Mouse (Mus musculus) kidney, embryonic 16.5 days (tissue): Measurements from ENCODE around the gene Gad2. TPM values are rescaled to one million over a fixed set of nuclear protein-coding genes. Genes with fewer than 3 reads are reported as not detected.

ENCODE experiments used
- ATAC-seq: fragments of 200-750 bp; cut with Nextera tagmentation; 2 replicates; pipeline ENCODE4 v1.8.0; 2017; ENCODE audit warnings: moderate TSS enrichment; ENCODE audit not compliant: low FRiP score, low TSS enrichment
- H3K27ac ChIP-seq: fragments of 300-500 bp; sonication (generic); 2 replicates; pipeline ENCODE4 v1.5.1; 2014; ENCODE audit warnings: low read length
- H3K27me3 ChIP-seq: fragments of 300-500 bp; sonication (generic); 2 replicates; pipeline ENCODE4 v1.6.1; 2014; ENCODE audit warnings: low read length, control low read depth, mixed read lengths; ENCODE audit not compliant: insufficient read depth
- H3K36me3 ChIP-seq: fragments of 300-500 bp; sonication (generic); 2 replicates; pipeline ENCODE4 v1.6.1; 2014; ENCODE audit warnings: low read length, control low read depth, mixed read lengths; ENCODE audit not compliant: insufficient read depth
- H3K4me1 ChIP-seq: fragments of 300-500 bp; sonication (generic); 2 replicates; pipeline ENCODE4 v1.6.1; 2014; ENCODE audit warnings: low read length, control low read depth, mixed read lengths; ENCODE audit not compliant: insufficient read depth
- H3K4me2 ChIP-seq: fragments of 300-500 bp; sonication (generic); replicated peaks from 2 replicates; pipeline ENCODE4 v1.6.1; 2014; ENCODE audit warnings: low read depth, low read length
- H3K4me3 ChIP-seq: fragments of 300-500 bp; sonication (generic); 2 replicates; pipeline ENCODE4 v1.5.1; 2014; ENCODE audit warnings: mild to moderate bottlenecking, low read length
- H3K9ac ChIP-seq: fragments of 300-500 bp; sonication (generic); replicated peaks from 2 replicates; pipeline ENCODE4 v1.6.1; 2014; ENCODE audit warnings: low read length
- H3K9me3 ChIP-seq: fragments of 300-500 bp; sonication (generic); 2 replicates; pipeline ENCODE4 v1.6.1; 2016; ENCODE audit warnings: low read length, control low read depth
- WGBS: fragments of 180-500 bp; shearing (Covaris S2); extraction: QIAGEN DNeasy Blood & Tissue Kit; methylation state at CpG from one replicate; pipeline ENCODE4 v1.1.7; 2014; 5-methylcytosine and 5-hydroxymethylcytosine counted together
- polyA plus RNA-seq: library from polyadenylated mRNA; unstranded; fragments of >200 nt; fragmentation: Nextera tagmentation; extraction: Ambion mirVana; gene quantifications from 2 replicates; pipeline ENCODE4 v1.2.1, GENCODE M21; 2015

The Gad2 gene
- polyA plus RNA-seq, 1 experiment from 2014 or later = not detected

DNA sequence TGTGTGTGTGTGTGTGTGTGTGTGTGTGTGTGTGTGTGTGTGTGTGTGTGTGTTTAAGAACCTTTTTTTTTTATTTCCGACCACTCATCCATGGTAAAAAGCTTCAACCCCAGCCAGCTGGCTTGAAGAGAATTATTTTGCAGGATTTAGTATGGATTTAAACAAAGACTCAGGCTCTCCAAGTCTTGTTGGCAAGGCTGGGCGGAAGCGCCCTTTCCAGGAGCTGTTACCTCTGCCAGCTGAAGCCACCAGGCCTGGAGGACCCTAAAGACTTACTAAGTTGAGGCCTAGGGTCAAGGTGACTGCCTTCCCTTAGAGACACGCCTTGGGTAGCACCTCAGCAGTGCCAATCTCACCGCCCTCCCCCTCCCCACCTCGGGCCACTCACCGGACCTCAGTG lies 1.5 kb upstream of the Gad2 start:
- Histone ChIP-seq H3K4me2 (no peak overlapping the region), H3K9ac (no peak overlapping the region), H3K36me3 (no peaks in the 10 kb centered on the region), H3K4me3 (no peak overlapping the region), H3K27me3 (peaks cover 79% of the 10 kb centered on the region), H3K9me3 (no peaks in the 10 kb centered on the region), H3K4me1 (peaks cover 17% of the 10 kb centered on the region), H3K27ac (no peak overlapping the region)
- ATAC-seq = no peak
- WGBS = 5% methylated on average over 7 of the region's 7 CpGs

DNA sequence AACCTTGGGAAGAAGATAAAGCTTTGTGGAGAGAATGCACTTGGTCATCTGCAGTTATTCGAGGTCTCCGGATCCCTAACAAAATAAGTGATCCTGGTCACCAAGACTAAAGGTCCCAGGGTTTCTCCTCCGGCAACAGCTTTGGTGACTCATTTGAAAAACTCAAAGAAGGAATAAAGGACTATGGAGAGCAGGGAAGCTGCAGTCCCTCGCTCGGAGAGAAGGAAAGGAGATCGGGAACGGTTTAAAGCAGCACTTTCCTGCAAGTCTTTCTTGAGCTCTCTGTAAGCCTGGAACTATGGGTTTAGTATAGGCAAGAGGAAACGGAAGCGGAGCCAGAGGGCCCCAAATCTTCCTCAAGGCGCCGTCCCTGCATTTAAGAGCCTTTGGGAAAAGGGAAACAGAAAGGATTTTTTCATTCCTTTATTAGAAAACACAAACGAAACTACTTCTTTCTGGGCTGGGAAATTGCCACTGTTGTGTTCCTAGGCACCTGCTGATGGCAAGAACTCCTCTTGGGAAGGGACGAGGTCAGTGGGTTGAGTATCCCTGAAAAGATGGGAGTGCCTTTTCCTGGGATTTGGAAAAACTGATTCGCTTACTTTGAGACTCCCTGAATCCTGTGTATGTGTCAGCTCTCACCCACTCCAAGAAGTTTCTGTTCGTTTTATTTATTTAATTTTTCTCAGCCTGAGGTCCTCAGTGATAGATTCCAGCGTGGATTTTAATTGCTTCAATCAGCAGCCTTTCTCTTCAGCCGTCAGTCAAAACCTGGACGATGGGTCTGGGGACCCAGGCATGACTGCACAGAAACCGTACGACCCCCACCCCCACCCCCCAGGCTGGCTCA lies 802 bp upstream of the Gad2 start:
- Histone ChIP-seq H3K4me2 (peak overlapping the region; percentile 62; the same call in 1 of the 2 replicates), H3K27me3 (peaks cover 86% of the 10 kb centered on the region), H3K9me3 (no peaks in the 10 kb centered on the region), H3K27ac (no peak overlapping the region), H3K4me3 (peak overlapping the region; percentile 41; the same call in 1 of the 2 replicates), H3K9ac (no peak overlapping the region), H3K4me1 (peaks cover 17% of the 10 kb centered on the region), H3K36me3 (no peaks in the 10 kb centered on the region)
- no peak for ATAC-seq
- 2% methylated on average over 20 of the region's 20 CpGs for WGBS

DNA sequence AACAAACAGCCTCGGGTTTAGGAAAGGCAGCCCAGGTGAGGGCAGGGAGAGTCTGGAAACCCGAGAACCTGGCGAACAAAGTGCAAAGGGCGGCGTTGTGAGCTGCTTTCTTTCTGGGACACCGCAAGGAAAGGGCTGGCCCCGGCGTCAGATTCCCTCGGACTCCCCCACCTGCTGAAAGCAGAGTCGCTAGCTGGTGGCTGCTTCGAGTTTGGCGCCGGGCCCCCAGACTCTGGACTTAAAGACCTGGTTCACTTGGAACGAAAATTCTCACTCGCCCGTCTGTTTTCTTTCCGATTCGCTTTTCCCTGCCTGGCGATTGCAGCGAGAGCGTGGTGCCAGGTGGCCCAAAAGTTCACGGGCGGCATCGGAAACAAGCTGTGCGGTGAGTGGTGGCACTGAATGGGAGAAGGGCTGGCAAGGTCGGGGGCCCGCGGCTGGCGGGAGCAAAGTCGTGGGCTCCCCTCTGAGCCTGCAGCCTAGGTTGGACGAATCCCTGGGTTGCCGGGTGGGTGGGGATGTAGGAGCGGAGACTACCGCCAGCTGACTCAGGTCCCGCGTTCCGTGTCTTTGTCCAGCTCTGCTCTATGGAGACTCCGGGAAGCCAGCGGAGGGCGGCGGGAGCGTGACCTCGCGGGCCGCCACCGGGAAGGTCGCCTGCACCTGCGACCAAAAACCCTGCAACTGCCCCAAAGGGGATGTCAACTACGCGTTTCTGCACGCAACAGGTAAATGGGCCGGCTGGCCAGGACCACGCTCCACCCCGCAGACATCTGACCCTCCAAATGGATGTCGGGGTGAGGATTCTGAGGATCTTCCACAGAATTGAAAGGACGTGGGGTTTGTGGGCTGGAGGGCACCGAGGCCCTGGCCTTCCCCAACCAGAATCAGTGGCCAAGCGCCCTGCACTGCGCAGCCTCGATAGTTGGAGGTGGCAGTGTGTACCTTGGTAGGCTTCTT lies 1.4 kb downstream of the Gad2 start:
- Histone ChIP-seq H3K27ac (no peak overlapping the region), H3K9ac (no peak overlapping the region), H3K4me3 (peak overlapping the region; percentile 41), H3K36me3 (no peaks in the 10 kb centered on the region), H3K4me2 (peak overlapping the region; percentile 62), H3K27me3 (peaks cover 96% of the 10 kb centered on the region), H3K4me1 (peaks cover 17% of the 10 kb centered on the region), H3K9me3 (no peaks in the 10 kb centered on the region)
- peak; percentile 5; the same call in 1 of the 2 replicates for ATAC-seq
- under 1% methylated on average over 60 of the region's 60 CpGs for whole genome bisulfite sequencing

DNA sequence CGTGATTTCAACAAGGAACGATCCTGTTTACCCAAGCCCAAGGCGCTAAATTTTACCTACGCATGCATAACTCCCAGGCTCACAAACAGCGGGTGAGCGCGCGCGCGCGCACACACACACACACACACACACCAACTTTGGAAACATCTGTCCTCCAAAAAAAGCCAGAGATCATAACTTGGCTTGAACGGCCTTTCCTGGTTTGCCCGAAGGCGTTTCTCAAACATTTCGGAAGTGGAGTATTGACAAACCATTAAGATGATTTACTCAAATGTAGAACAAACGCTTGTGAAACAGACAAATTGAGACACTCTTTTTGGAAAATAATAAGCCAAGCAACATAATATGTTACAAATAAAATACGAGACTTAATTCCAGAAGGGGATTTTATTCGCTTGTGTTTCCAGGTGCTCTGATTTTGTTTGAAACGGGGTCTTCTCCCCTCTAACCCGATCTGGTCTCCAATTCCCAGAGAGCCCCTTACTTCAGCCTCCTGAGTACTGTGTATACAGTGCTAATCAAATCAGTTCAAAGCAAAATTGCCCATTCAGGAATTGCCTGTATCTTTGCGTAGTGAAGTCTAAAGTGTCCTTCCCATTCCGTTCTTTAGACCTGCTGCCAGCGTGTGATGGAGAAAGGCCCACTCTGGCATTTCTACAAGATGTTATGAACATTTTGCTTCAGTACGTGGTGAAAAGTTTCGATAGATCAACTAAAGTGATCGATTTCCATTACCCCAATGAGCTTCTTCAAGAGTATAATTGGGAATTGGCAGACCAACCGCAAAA lies 2.4 kb downstream of the Gad2 start:
- no peak for ATAC-seq
- Histone ChIP-seq H3K4me1 (peaks cover 17% of the 10 kb centered on the region), H3K9me3 (no peaks in the 10 kb centered on the region), H3K4me2 (0 out of 2 replicates have a peak overlapping the region, but pooled peaks have one; percentile 62), H3K27me3 (peaks cover 87% of the 10 kb centered on the region), H3K4me3 (no peak overlapping the region), H3K27ac (no peak overlapping the region), H3K9ac (no peak overlapping the region), H3K36me3 (no peaks in the 10 kb centered on the region)
- 4% methylated on average over 27 of the region's 27 CpGs for WGBS

DNA sequence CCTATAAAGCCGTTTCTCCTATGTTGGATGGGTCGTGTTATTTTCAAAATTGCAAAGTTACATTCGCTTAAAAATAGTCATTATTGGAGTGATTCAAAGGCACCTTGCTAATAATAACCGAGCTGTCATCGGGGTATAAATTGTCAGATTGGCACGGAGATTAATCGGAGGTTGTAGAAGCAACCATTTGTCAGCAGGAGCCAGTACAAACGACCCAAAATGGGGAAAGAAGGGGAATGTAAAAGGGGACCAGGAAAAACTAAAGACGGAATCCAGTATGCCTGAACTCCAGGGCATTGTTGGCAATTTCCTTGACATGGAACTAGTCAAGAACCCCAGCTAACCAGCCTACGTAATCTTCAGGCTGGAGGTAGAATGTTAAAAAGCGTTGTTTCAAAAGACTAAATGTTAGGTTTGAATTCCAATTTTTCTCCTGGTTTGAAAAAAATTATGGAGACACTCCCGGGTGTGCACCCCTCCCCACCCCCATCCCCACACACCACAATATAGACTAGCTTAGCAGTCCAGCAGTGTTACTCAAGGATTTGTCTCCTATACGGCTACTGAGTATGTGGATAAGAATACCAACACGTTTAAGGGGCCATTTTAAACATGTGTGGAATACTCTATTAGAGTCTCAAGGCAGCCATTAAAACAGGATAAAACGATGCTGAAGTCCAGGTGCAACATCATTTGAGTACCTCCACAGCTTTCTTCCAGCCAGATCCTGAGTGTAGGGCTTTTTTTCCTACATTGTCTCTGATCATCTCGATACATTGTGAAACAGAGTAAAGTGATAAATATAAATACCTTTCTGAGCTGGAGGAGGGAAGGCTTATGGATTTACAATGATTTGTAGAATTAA lies 3.3 kb downstream of the Gad2 start:
- no peak overlapping the region for H3K4me3 ChIP-seq
- 8% methylated on average over 16 of the region's 16 CpGs for WGBS
- no peaks in the 10 kb centered on the region for H3K9me3 ChIP-seq
- ATAC-seq = no peak
- no peak overlapping the region for H3K9ac ChIP-seq
- H3K27ac ChIP-seq = no peak overlapping the region
- peaks cover 79% of the 10 kb centered on the region for H3K27me3 ChIP-seq
- H3K36me3 ChIP-seq = no peaks in the 10 kb centered on the region
- peaks cover 17% of the 10 kb centered on the region for H3K4me1 ChIP-seq
- no peak overlapping the region for H3K4me2 ChIP-seq

DNA sequence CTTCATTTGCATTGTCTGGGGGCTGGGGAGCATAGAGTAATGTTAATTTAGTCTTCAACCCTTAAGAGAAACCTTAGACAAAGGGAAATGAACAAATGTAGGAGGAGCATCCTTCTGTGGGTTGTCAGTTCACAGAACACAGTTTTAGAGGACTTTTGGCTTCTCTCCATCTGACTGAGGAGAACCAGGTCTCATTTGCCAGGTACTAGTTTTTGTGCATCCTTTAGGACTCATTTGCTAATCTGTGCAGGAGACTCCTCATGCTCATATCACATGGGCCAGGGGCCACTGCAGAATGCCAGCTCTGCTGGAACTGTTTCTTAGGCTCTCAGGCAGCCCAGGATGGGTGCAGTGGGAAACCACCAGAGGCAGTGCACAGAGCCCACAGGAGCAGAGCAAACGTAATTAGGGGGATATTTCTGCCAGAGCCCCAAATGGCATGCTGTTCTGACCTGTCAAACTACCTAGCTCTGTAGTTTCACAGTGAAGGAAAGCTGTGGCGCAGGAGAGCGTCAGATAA lies 5.2 kb downstream of the Gad2 start:
- Histone ChIP-seq H3K4me3 (no peak overlapping the region), H3K27me3 (peaks cover 60% of the 10 kb centered on the region), H3K4me1 (peaks cover 15% of the 10 kb centered on the region)

DNA sequence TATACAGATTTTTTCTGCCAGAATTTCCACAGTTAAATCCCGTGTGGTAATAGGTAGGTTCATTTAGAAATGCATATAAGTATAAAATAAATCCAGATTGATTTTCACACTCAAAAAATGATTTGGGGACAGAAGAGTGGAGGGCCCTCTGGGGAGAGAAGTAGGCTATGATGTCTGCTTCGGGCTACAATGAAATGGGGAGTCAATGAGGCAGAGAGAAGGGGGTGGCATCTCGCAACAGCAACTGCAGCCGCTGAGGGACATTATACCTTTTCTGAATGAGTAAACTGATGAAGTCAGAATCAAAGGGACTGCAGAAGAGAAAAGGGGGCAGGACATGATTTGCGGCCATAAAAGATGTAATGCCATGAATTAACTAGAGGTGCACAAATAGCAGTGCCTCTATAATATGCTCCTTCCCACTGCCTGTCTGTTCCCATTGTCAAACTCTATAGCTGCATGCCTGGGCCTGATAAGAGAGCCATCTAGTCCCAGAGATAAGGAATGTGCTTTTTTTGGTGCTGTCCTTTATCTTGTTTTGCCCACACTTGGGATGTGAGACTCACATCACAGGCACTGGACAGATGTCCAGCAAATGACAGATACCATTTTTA lies 5.9 kb downstream of the Gad2 start:
- H3K27ac ChIP-seq = no peak overlapping the region
- H3K4me2 ChIP-seq = no peak overlapping the region
- peaks cover 9% of the 10 kb centered on the region; the same call in 1 of the 2 replicates for H3K4me1 ChIP-seq
- 22% methylated on average over 5 of the region's 5 CpGs for WGBS
- ATAC-seq = no peak
- peaks cover 53% of the 10 kb centered on the region for H3K27me3 ChIP-seq
- no peaks in the 10 kb centered on the region for H3K9me3 ChIP-seq
- no peaks in the 10 kb centered on the region for H3K36me3 ChIP-seq
- H3K4me3 ChIP-seq = no peak overlapping the region
- H3K9ac ChIP-seq = no peak overlapping the region

More for the DNA sequence above, 5.2 kb downstream of the Gad2 start:
- Histone ChIP-seq H3K9ac (no peak overlapping the region), H3K4me2 (no peak overlapping the region), H3K27ac (no peak overlapping the region), H3K9me3 (no peaks in the 10 kb centered on the region), H3K36me3 (no peaks in the 10 kb centered on the region)
- no peak for ATAC-seq
- 21% methylated on average over 3 of the region's 3 CpGs for WGBS

DNA sequence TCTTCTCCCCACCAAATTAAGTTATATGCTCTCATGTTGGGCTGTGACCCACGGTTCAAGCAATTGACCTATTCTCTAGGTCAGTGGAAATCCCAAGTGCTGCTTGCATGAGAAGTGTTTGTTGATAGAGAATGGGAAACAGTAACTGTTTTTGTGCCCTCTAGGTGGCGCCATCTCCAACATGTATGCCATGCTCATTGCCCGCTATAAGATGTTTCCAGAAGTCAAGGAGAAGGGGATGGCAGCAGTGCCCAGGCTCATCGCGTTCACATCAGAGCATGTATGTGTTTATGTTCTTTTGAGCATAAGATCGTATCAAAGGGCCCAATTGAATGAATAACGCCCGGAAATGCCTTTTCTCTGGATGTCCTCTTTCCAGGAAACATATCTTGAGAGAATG lies 12.8 kb downstream of the Gad2 start:
- Histone ChIP-seq H3K27me3 (no peaks in the 10 kb centered on the region), H3K4me2 (no peak overlapping the region), H3K9me3 (no peaks in the 10 kb centered on the region), H3K9ac (no peak overlapping the region), H3K4me3 (no peak overlapping the region), H3K4me1 (no peaks in the 10 kb centered on the region), H3K36me3 (no peaks in the 10 kb centered on the region), H3K27ac (no peak overlapping the region)
- ATAC-seq = no peak
- WGBS = 38% methylated on average over 8 of the region's 8 CpGs
